Mouse (Mus musculus) hindbrain, embryonic 14.5 days (tissue): ENCODE data around the gene Acap1. TPM values are rescaled to one million over a fixed set of nuclear protein-coding genes. Genes with fewer than 3 reads are reported as not detected.
"Not testable (repeated sequence)": the region's sequence is repeated elsewhere in the genome, so short reads cannot be mapped to it uniquely, and the experiment has no call there.

ENCODE experiments used
- ATAC-seq: fragments of 200-750 bp; cut with Nextera tagmentation; 2 replicates; pipeline ENCODE4 v1.8.0; 2017; ENCODE audit warnings: moderate number of reproducible peaks, mild to moderate bottlenecking, moderate TSS enrichment, moderate library complexity; ENCODE audit not compliant: low FRiP score
- DNase-seq: peaks from one replicate; pipeline ENCODE4 v3.0.0-alpha.2; 2015; ENCODE audit warnings: low spot score
- H3K27ac ChIP-seq: fragments of 300-500 bp; sonication (generic); 2 replicates; pipeline ENCODE4 v1.5.1; 2014; ENCODE audit warnings: mild to moderate bottlenecking, moderate library complexity
- H3K27me3 ChIP-seq: fragments of 300-500 bp; sonication (generic); 2 replicates; pipeline ENCODE4 v1.6.1; 2014; ENCODE audit warnings: mild to moderate bottlenecking, low read length, mixed read lengths; ENCODE audit not compliant: control insufficient read depth, insufficient read depth
- H3K36me3 ChIP-seq: fragments of 300-500 bp; sonication (generic); replicated peaks from 2 replicates; pipeline ENCODE4 v1.6.1; 2014; ENCODE audit not compliant: control insufficient read depth, insufficient read depth
- H3K4me1 ChIP-seq: fragments of 300-500 bp; sonication (generic); replicated peaks from 2 replicates; pipeline ENCODE4 v1.6.1; 2014; ENCODE audit warnings: antibody characterized with exemption, low read length, mixed read lengths; ENCODE audit not compliant: control insufficient read depth, insufficient read depth
- H3K4me2 ChIP-seq: fragments of 300-500 bp; sonication (generic); replicated peaks from 2 replicates; pipeline ENCODE4 v1.6.1; 2014; ENCODE audit warnings: mild to moderate bottlenecking, moderate library complexity
- H3K4me3 ChIP-seq: fragments of 300-500 bp; sonication (generic); replicated peaks from 2 replicates; pipeline ENCODE4 v1.5.1; 2014; ENCODE audit warnings: mild to moderate bottlenecking, low read length
- H3K9ac ChIP-seq: fragments of 300-500 bp; sonication (generic); 2 replicates; pipeline ENCODE4 v1.6.1; 2014
- H3K9me3 ChIP-seq: fragments of 300-500 bp; sonication (generic); 2 replicates; pipeline ENCODE4 v1.6.1; 2016; ENCODE audit warnings: low read length; ENCODE audit not compliant: control insufficient read depth
- WGBS: fragments of 180-500 bp; shearing (Covaris S2); extraction: QIAGEN DNeasy Blood & Tissue Kit; methylation state at CpG from one replicate; pipeline ENCODE4 v1.1.7; 2014; 5-methylcytosine and 5-hydroxymethylcytosine counted together
- polyA plus RNA-seq: library from polyadenylated mRNA; unstranded; fragments of >200 nt; fragmentation: Nextera tagmentation; extraction: Ambion mirVana; gene quantifications from 2 replicates; pipeline ENCODE4 v1.2.1, GENCODE M21; 2014

Acap1 gene
- polyA plus RNA-seq, 1 experiment from 2014 or later: 0.33 TPM

DNA sequence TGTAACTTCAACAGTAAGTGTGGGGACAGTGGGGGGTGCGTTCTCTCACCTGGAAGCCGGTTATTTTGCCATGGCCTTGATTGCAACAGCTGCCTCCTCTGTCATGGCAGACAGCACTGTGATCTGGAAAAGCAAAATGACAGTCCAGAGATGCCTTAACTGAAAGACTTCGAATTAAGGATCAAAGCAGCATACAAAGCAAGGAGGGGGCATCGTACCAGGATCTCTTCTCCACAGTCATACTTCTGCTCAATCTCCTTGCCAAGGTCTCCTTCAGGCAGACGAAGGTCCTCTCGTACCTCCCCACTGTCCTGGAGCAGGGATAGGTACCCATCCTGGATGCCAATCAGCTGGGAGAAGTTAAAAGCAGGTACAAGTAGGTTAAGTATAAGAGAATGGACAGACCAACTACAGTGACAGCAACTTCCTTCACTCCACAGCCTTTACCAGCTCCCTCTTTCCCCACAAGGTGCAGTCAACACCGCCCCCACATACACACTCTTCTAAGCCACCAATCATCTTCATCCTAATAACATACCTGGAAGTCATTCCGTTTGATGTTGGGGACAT lies 22.1 kb upstream of the Acap1 start:
- Histone ChIP-seq H3K9me3 (no peaks in the 10 kb centered on the region), H3K4me1 (peaks cover 37% of the 10 kb centered on the region), H3K27ac (no peak overlapping the region), H3K4me2 (no peak overlapping the region), H3K4me3 (no peak overlapping the region), H3K9ac (no peak overlapping the region), H3K36me3 (peaks cover 57% of the 10 kb centered on the region), H3K27me3 (no peaks in the 10 kb centered on the region)
- DNase-seq (no peak), ATAC-seq (no peak)
- WGBS: 89% methylated on average over 8 of the region's 8 CpGs

DNA sequence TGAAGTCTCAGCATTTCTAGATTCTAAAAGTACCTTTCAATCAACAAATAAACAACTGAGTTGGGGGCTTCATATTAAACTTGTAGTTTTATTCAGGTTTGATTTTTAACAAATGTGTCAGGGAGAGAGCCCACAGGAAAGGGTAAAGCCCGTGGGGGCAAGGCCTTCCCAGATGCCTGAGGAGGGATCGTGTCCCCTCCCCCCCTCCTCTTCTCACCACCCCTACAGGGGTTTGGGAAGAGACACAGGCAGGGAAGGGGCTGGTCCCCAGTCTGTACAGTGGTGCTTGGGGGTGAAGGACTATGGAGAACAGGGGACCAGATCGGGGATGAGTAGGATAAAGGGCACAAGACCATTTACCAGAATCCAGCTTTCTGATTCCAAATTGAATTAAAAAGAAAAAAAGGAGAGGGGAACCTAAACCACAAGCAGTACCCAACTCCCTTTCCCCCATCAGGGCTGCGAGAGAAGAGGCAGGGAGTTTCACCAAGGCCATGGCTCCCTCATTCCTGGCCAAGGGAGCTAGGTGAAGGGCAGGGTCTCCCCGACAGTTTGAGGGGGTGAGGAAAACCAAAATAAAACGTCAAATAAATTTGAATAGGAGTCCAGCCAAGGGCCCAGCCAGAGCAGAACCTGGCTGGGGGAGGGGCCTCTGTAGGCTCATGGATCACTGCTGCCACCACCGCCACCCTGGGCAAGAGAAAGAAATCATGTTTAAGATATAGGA lies 21.5 kb upstream of the Acap1 start:
- Histone ChIP-seq H3K36me3 (peaks cover 63% of the 10 kb centered on the region), H3K4me1 (peaks cover 34% of the 10 kb centered on the region)
- WGBS: 66% methylated on average over 7 of the region's 7 CpGs
- H3K4me2 ChIP-seq, H3K9ac ChIP-seq, H3K27me3 ChIP-seq, H3K27ac ChIP-seq, H3K4me3 ChIP-seq, DNase-seq, H3K9me3 ChIP-seq, ATAC-seq: not testable (repeated sequence)

DNA sequence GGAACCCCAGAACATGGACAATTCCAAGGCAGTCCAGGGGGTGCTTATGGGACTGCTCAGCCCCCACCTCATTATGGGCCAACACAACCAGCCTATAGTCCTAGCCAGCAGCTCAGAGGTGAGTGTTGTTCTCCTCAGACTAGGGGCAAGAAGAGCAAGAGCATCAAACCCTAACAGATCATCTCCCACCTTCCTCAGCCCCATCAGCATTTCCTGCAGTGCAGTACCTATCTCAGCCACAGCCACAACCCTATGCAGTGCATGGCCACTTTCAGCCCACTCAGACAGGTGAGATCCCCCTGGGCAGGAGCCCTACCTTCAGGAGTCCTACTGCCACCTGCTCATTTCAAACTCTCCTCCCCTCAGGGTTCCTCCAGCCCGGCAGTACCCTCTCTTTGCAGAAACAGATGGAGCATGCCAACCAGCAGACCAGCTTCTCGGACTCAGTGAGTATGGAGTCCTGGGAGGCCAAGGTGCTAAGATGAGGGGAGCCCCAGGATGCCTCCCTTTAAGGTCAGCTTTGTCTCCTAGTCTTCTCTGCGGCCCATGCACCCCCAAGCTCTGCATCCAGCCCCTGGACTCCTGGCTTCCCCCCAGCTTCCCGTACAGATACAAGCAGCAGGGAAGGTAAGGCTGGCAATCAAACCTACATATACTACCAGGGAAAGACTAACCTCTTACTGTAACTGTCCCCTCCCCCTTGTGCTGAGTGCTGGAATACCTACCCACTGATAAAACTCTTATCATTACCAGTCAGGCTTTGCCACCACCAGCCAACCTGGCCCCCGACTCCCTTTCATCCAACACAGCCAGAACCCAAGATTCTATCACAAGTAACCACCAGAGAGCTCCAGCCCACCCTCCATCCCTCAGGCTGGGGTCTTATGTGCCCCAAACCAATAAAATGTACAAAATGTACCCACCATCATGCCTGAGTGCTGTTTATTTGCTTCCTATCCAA lies 20.6 kb upstream of the Acap1 start:
- H3K4me2 ChIP-seq: peak overlapping the region; percentile 100; the same call in 1 of the 2 replicates
- peak overlapping the region; percentile 78; the same call in 1 of the 2 replicates for H3K4me3 ChIP-seq
- ATAC-seq (no peak), DNase-seq (no peak)
- WGBS: 70% methylated on average over 5 of the region's 5 CpGs
- H3K9ac ChIP-seq: no peak overlapping the region
- H3K27ac ChIP-seq: no peak overlapping the region
- peaks cover 34% of the 10 kb centered on the region for H3K4me1 ChIP-seq
- no peaks in the 10 kb centered on the region for H3K27me3 ChIP-seq
- H3K36me3 ChIP-seq: peaks cover 72% of the 10 kb centered on the region
- H3K9me3 ChIP-seq: no peaks in the 10 kb centered on the region

DNA sequence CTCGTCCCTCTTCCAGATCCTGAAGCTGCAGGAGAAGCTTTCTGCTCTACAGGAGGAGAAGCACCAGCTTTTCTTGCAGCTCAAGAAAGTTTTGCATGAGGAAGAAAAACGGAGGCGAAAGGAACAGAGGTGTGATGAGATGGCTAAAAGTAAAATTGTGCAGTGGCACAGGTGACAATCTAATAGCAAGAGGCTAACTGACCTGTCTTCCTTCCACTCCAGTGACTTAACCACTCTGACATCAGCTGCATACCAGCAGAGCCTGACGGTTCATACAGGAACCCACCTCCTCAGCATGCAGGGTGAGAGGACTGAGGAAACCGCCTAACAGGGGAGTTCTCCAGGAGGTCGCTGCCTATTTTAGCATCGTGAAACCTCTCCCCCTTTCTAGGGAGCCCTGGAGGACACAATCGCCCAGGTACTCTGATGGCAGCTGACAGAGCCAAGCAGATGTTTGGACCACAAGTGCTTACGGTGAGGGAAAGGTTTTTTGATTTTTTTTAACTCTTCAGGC lies 19.6 kb upstream of the Acap1 start:
- Histone ChIP-seq H3K27me3 (no peaks in the 10 kb centered on the region), H3K4me3 (peak overlapping the region; percentile 78), H3K9me3 (no peaks in the 10 kb centered on the region), H3K36me3 (peaks cover 82% of the 10 kb centered on the region), H3K27ac (no peak overlapping the region), H3K4me2 (peak overlapping the region; percentile 100), H3K9ac (peak overlapping the region; percentile 84; the same call in 1 of the 2 replicates), H3K4me1 (peaks cover 32% of the 10 kb centered on the region)
- WGBS: 45% methylated on average over 9 of the region's 9 CpGs
- no peak for ATAC-seq
- DNase-seq: no peak

DNA sequence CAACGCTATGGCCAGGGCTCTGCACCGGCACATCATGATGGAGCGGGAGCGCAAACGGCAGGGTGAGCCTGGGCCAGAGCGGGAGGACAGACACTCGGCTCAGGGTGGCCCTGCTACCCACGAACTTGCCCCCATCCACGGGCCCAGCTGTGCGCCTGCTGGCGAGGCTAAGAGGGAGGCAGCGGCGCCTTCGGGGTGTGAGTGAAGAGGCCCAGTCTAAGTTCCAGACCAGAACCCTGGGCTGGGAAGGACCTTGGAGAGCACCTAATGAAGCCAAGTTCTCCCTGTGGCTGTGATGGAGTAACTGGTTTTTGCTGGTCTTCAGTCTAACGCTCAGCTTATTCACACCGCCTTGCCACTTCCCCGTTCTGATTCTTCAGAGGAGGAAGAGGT lies 19.0 kb upstream of the Acap1 start:
- WGBS: under 1% methylated on average over 17 of the region's 17 CpGs
- no peak for ATAC-seq
- no peaks in the 10 kb centered on the region for H3K27me3 ChIP-seq
- H3K27ac ChIP-seq: peak overlapping the region; percentile 92
- no peaks in the 10 kb centered on the region for H3K9me3 ChIP-seq
- peak overlapping the region; percentile 84 for H3K9ac ChIP-seq
- peak overlapping the region; percentile 100 for H3K4me2 ChIP-seq
- peaks cover 88% of the 10 kb centered on the region for H3K36me3 ChIP-seq
- peak overlapping the region; percentile 78 for H3K4me3 ChIP-seq
- H3K4me1 ChIP-seq: peaks cover 25% of the 10 kb centered on the region
- DNase-seq: no peak

DNA sequence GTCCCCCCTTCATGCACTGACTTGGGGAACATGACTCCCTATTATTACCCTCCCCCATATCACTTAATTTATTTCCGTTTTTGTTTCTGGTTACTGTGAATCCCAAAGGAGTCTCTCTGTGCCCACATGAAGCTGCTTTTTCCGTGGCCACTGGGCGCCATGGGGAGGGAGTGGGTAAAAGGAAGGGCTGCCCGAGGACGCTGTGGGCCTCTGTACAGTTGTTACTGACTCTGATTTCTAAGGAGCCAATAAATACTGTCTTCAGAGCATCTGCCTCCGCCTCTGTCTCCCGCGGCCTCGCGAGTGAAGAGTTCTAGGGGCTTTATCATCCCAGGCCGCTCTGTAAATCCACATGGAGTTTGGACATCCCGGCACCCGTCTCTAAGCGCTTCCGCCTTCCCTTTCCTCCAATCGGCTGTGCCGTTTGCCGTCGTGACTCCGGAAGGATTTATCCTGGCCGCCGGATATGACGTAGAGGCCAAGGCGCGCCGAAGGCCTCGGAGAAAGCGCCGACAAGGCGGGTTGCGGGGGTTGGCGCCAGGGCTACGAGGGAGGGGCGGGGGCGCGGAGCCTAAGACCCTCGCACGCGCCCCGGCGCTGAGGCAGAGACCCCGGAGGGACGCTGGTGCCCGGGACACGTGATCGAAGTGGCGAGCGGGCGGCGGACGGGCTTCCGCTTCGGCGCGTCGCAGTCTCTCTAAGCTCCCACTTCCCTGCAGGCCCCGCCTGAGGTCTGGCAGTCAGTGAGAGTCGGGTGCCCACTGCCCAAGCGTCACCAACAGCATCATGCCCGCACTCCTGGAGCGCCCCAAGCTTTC lies 18.4 kb upstream of the Acap1 start, which contains the start of gene Gps2:
Gps2 (plus strand) TSS at position 335 of the 818 bp plus-strand sequence.
- DNase-seq: peak; percentile 97
- ATAC-seq: peak; percentile 90
- Histone ChIP-seq H3K9me3 (no peaks in the 10 kb centered on the region), H3K27me3 (no peaks in the 10 kb centered on the region), H3K9ac (peak within 1 kb of the TSS; percentile 84), H3K27ac (peak within 1 kb of the TSS; percentile 92), H3K4me1 (peaks cover 19% of the 10 kb centered on the region), H3K4me3 (peak within 1 kb of the TSS; percentile 78), H3K4me2 (peak within 1 kb of the TSS; percentile 100), H3K36me3 (peaks cover 88% of the 10 kb centered on the region)
- 2% methylated on average over 44 of the region's 61 CpGs for WGBS

DNA sequence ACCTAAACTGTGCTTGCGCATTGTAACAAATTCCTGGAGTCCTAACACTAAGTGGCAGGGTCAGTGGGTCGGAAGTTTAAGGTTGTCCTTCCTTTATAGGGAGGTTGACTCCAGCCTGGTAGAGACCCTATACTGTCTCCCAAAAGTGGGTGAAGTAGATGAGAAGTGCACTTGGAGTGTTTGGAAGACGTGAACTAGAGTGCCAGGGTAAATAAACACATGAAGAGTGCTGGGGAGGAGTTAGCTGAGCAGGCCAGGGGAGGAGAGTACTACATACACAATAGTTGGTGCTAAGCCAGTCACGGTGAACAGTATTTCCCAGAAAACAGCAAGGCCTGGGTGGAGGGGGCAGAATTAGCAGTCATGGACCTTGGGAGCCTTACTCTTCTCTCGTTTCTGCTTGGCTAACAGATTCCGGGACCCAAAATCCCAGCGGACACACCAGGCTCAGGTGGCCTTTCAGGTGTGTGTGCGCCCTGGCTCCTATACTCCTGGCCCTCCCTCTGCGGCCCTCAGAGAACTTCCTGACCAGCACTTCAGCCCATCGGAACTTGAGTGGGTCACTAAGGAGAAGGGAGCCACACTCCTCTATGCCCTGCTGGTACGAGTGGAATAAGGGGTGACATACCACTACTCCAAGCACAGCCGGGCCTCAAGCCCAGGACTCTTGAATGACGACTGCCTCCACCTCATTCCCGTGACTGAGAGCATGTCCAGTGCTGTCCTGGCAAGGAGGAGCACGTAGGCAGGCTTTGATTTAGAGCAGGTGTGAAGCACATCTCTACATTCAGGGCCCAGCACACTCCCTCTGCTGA lies 17.6 kb upstream of the Acap1 start:
- Histone ChIP-seq H3K4me2 (peak overlapping the region; percentile 100), H3K27me3 (no peaks in the 10 kb centered on the region), H3K27ac (peak overlapping the region; percentile 92; the same call in 1 of the 2 replicates), H3K9ac (no peak overlapping the region), H3K4me3 (peak overlapping the region; percentile 78), H3K9me3 (no peaks in the 10 kb centered on the region), H3K36me3 (peaks cover 88% of the 10 kb centered on the region), H3K4me1 (peaks cover 18% of the 10 kb centered on the region)
- ATAC-seq: no peak
- WGBS: 82% methylated on average over 15 of the region's 15 CpGs
- no peak for DNase-seq

DNA sequence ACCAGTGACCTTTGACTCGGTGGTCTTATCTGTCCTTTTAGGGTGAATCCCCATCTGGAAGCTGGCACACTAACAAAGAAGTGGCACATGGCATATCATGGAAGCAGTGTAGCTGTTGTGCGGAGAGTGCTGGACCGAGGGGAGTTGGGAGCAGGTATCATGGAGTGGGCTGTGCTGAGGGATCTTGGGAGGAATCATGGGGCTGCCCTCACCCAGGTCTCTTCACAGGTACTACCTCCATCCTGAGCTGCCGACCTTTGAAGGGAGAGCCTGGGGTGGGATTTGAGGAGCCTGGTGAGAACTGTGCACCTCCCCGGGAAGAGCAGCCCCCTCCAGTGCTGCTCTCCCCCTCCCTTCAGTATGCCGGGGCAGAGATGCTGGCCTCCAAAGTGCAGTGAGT lies 16.4 kb upstream of the Acap1 start:
- ATAC-seq (no peak), DNase-seq (no peak)
- no peak overlapping the region for H3K27ac ChIP-seq
- H3K4me2 ChIP-seq: no peak overlapping the region
- H3K9me3 ChIP-seq: no peaks in the 10 kb centered on the region
- H3K4me1 ChIP-seq: peaks cover 18% of the 10 kb centered on the region
- no peak overlapping the region for H3K4me3 ChIP-seq
- H3K27me3 ChIP-seq: no peaks in the 10 kb centered on the region
- WGBS: 89% methylated on average over 6 of the region's 6 CpGs
- peaks cover 88% of the 10 kb centered on the region for H3K36me3 ChIP-seq
- no peak overlapping the region for H3K9ac ChIP-seq
